Mouse (Mus musculus) lung, adult 10 weeks (tissue): ENCODE data around the gene Aurka. TPM values are rescaled to one million over a fixed set of nuclear protein-coding genes. Genes with fewer than 3 reads are reported as not detected.

Experiments
- polyA plus RNA-seq: library from polyadenylated mRNA; stranded (reverse); fragments of 350-450 nt; fragmentation: Illumina TruSeq; extraction: RNeasy Lipid Tissue Mini Kit (QIAGEN cat#74804); gene quantifications from one replicate; pipeline ENCODE4 v1.2.3, GENCODE M21; 2014; ENCODE audit warnings: low read depth, low replicate concordance; ENCODE audit not compliant: insufficient read depth

Gene Aurka
- polyA plus RNA-seq: 0.81 TPM

GRCm38 (mm10) chr2:172370411-172371223 is at the start of gene Aurka, which contains the start of gene Cstf1:
Gene Aurka, minus strand, starts transcription at chr2:172370535.
Gene Cstf1, plus strand, starts transcription at chr2:172370681.

DNA sequence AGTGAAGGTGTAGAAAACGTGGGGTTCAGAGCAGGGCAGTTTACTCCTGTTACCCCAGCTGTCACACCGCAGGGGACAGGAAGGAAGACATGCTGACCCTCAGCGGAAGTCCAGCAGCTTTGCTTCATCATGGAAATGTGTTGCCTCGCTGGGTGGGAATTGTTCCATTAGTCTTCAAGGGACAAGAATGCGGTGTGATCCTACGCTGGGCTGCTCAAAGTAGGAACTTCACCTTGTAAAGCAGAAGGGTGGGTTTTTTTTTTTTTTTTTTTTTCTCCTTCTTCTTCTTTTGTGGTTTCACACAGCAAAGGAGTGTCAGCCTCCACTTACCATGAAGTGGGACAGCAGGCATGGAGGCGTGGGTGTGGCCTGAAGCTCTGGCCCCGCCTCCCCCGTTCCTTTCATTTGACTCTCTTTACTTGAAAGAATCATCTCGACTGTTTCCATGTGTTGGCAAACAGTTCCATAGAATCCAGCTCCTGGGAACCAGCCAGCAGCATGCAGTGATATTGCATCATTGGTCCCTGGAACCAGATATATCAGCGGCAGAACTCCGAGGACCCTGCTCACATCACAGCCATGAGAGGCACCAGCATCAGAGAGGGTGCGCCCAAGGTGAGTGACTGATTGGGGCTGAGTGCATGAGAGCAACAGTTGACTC is 23.2 kb upstream of the Aurka start, which contains the start of gene Cass4:
Gene Cass4, plus strand, starts transcription at position 404 of the 661 bp plus-strand sequence.

DNA sequence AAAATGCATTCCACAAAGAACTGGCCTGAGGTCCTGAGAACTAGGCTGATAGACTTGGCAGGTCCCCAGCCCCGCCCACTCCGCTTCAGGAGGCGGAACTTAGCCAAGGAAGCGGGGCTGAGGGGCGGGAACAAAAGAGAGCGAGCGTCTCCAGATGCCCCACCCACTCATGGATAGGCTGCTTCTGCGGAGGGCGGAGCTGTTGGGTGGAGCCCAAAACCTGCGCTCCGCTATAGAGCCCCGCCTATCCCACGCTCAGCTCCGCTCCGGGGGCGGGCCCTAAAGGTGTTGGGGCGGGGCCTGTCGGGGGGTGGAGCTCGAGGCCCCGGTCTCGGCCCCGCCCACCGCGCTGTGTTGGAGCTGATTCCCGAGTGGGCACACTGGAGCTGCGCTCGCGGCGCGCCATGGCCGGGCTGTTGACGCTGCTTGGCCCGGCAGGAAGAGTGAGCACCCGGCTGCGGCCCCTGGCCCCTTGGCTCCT is 25.0 kb downstream of the Aurka start, which contains the start of gene Fam210b:
Gene Fam210b, plus strand, starts transcription at position 308 of the 481 bp plus-strand sequence.

Other genes with a start within 250 kb of the Aurka start
- gene Mc3r, start 122.0 kb downstream of the Aurka start, polyA plus RNA-seq: not detected
- 14.8 TPM for gene Fam210b, start 25.0 kb downstream of the Aurka start, polyA plus RNA-seq
- 9.2 TPM for gene Cstf1, start 146 bp upstream of the Aurka start, polyA plus RNA-seq
- gene Cass4, start 23.3 kb upstream of the Aurka start, polyA plus RNA-seq: 3.8 TPM
- gene Rtf2, start 70.0 kb upstream of the Aurka start, polyA plus RNA-seq: 54.3 TPM
- gene Gcnt7, start 88.1 kb upstream of the Aurka start, polyA plus RNA-seq: not detected
- gene Fam209, start 102.0 kb upstream of the Aurka start, polyA plus RNA-seq: not detected
- not detected for gene Tfap2c, start 179.1 kb upstream of the Aurka start, polyA plus RNA-seq